Mouse (Mus musculus) retina, postnatal 7 days (tissue): ENCODE measurements around the gene Arap1.
A peak's percentile ranks its signal among the peaks of the same experiment; 100 is the strongest.

ENCODE experiments used
- DNase-seq: peaks from one replicate; pipeline ENCODE4 v3.0.0-alpha.2; 2012; ENCODE audit warnings: low read depth, low spot score

Gene Arap1

DNA sequence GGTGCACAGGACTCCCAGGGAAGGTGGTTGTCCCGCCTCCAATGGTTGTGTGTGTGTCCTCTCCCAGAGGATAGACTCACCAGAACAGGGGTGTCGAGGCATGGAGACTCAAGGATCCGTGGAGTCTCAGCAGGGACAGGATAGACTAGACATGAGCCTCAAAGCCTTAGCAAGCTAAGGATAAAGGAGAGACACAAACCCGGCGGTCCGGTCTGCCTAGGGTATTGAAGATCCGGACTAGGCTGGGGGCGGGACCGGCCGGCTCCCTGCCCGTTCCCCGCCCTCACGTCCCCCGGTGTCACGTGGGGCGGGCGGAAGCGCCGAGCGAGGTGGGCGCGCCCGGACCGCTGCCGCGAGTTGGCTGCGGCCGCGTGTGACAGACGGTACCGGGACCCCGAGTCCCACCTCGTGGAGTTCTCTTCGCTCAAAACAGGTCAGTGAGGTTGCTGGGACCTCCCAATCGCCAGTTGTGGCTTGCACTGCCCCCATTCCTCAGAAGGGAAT, at the start of gene Arap1:
TSS of gene Arap1 (plus strand) at position 301 of the 504 bp plus-strand sequence.
- DNase-seq = peak; percentile 30

DNA sequence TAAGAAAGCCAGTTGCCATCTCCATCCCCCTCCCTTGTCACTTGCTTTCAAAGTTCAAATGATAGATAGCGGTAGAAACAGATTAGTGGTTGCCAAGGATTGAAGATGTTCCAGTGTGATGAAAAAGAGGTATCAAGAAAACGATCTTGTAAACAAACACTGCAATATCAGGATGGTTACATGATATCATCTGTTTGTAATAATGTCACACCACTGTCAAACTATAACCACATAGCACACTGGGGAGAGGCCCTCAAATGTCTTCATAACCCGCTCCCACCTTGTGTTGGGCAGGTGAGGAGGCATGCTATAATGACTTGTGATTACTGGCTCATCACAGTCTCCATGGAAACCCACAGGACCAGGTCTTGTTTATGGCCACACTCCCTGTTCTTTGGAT, 49.5 kb upstream of the Arap1 start:
- no peak for DNase-seq

DNA sequence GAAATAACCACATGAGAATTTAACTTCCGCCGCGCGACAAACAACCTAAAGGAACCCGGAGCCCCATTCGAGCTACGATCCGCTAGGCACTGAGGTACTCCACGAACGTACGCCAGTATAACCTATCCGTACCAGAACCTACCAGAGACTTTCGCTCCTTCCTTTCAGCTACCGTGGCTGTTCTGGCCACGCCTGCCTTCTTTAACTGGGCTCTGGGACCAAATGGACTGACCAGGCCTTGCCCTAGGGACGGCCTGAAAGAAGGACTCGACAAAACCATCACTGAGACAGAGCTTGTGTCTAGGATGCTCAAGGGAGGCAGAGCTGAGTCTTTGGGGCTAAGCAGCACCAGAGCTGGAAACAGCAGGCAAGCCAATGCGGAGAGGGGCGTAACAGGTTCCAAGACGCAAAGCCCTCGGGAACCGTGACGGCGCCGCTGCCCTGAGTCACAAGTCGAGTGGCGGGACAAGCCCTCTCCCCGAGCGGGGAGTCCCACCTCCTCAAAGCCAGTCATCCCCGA, 46.4 kb upstream of the Arap1 start:
- no peak for DNase-seq

DNA sequence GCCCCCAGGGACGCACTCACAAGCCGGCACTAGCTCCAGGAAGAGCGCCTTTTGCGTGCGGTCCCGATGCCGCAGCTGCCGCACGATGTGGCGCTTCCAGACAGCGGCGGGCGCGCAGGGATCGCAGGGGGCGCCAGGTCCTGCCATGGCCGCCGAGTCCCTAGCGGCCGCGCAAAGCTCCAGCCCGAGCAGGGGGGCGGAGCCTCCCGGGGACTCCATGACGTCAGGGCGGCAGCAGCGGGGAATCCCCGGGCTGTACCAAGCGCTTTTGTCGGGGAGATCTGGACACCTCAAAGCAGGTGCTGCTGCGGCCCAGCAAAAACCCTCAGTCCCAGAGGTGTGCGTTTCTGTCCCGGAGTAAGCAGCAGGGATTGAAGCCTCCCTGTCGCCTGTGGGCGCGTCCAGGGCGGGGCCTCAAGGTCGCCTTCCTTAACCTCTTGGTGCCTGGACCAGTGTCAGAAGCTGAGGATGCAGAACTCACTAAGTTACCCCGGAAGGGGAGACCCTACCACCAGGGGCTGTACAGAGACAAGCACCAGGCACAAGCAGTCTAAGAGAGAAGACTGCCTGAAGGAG, 45.9 kb upstream of the Arap1 start, which contains the start of gene Atg16l2:
TSS of gene Atg16l2 (minus strand) at position 371 of the 576 bp plus-strand sequence.
- peak; percentile 96 for DNase-seq

DNA sequence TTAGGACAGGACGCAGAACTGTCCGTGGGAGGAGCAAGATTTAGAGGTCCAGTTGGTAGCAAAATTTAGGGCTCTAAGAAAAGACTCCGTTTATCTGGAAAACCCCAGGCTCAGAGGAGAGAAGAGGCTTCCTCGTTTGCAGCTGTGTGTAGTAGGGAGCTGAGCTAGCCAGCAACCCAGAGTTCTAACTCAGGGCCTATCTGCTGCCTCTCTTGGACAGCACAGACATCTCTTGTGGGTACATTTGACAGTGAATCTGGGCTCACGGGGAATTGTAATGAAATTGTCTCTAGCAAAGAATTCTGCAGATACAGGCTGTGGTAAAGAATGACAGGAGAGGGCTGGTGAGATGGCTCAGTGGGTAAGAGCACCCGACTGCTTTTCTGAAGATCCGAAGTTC, 45.2 kb upstream of the Arap1 start:
- DNase-seq = no peak

DNA sequence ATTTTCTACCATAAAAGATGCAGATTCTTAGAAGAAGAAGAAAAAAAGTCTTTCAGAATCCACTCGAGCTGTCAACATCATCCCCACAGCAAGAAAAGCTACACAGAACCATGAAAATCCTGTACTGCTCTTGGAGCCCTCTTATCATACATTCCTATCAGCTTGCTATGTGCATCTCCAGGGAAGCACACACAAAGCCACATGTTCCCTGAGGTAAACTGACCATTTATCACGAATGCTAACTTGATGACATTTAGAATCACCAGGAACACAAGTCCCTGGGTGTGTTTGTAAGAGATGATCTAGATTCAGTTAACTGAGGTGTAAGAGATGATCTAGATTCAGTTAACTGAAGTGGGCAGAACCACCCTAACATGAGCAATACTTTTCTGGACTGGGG, 41.0 kb upstream of the Arap1 start:
- no peak for DNase-seq

DNA sequence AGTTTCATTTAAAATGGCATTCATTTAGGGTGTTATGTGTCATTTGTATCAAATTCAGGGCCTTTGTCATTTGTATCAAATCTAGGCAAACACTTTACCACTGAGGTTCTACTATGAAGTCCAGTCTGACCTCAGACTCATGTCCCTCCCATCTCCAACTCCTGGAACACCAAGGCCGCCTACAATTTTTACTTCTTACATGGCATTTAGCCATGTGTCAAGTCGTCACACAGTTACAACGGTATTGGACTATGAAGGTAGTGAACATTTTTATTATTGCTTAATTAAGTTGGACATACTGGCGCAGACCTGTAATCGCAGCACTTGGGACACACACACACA, 37.9 kb upstream of the Arap1 start:
- no peak for DNase-seq

DNA sequence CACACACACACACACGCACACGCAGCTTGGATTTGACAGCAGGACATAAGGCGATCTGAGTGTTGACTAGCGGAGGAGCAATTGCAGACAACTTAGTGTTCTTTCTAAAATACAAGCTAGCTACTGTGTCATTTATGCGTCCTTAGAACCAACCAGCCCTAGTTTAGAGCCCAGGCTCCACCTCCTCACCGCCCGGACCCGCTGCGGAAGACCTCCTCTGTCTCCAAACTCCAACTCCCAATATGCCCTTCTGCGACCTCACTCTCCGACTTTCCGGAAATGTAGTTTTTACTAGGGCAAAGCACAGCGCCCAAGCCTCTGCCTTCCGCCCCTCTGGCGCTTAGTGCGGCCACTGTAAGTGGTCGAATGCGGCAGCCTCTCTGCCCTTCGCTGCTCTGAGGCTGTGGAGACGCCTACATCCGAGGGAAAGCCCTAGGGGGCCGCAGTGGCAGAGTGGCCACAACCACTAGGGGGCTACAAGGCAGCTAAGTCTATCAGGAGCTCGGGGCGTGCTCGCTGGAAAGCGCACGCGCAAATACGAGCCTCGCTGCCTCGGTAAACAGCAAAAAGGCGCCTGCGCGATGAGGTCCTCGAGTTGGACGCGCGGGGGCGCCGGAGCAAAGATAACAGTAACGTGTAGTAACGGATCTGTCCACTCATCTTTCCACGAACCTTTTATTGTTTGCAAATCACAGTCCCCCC, 37.4 kb upstream of the Arap1 start:
- peak; percentile 98 for DNase-seq

DNA sequence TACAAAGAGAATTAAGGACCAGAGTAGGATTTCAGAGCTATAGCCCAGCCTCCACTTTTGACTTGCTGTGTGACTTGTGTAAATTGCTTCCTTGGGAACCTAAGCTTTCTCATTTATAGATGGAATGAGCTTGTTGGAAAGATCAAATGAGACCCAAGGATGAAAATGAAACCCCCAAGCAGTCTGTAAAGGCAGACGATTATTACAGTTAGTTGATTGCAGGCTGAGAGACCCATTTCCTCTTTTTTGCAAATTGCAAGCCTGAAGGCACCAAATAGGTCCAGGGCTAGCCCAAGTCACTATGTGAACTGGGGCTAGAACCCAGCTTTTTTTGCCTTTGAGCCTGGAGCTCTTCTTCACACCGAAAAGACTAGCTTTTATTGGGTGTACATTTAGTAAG, 36.8 kb upstream of the Arap1 start:
- no peak for DNase-seq

DNA sequence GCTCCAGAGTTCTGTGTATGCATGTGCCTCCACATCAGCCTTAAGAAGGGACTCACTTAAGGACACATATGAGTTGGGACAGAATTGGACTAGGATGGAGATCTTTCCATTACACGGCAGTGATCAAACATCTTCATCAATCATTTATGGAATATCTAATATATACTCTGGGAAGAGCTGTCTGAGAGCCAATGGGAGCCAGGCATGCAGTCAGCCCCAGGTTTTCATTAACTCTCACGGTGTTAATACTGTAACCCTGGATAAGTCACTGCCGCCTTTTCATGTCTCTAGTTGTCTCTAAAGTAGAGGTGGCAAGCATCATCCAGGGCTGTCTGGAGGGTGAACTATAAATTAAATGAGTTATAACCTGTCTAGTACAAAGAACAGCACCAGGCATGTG, 34.8 kb upstream of the Arap1 start:
- DNase-seq = no peak

DNA sequence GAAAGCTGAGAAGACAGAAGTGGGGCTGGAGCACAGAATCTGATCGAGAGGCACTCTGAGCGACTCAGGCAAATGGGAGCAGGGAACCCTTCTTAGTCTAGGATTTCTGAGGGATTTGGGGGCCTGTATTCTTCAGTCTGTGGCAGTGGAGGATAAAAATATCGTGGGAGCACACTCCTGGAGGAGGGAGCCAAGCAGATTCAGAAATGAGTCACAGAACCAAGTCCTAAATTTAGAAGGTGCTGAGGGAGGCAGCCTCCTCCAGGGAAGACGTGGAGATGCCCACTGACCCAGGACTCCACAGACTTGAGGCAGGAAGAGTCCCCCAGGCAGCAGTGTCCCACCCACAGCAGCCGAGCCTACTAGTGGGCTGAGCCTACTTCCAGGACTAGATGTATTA, 33.5 kb upstream of the Arap1 start:
- DNase-seq = no peak

DNA sequence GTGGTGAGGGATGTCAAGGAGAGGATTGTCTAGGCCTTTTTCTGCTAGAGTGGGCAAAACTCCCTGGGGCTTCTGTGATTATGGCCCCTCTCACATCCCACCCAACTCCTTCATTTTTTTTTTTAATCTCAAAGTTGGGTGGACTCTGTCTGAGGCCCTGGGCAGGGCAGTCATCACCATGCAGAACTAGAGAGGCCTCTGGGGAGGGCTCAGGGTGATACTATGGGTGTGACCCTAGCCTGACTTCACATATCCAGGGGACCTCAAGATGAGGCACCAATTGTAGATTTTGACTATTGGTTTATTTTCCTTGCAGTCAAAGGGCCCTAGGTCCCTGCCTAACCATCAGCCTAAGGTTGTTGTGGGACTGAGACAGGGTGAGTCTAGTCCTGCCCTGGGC, 32.2 kb upstream of the Arap1 start:
- no peak for DNase-seq

DNA sequence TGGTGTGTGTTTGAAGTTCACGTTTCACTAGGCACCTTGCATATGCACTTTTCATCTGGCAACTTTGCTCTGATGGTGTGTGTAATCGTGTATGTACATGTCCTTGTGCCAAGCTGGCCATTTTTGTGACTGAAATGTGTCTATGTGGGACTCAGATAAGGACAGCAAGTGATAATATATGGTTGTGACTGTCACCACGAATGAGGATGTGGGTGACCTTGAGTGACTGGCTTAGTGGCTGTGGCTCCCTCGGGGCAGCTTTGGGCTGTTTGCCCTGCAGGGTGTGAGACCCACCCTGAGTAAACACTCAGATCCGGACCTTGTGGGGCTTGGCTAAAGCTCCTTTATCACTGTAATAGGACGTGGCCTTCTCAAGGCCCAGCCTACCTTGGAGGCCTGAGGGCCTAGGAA, 31.3 kb upstream of the Arap1 start:
- DNase-seq = no peak

DNA sequence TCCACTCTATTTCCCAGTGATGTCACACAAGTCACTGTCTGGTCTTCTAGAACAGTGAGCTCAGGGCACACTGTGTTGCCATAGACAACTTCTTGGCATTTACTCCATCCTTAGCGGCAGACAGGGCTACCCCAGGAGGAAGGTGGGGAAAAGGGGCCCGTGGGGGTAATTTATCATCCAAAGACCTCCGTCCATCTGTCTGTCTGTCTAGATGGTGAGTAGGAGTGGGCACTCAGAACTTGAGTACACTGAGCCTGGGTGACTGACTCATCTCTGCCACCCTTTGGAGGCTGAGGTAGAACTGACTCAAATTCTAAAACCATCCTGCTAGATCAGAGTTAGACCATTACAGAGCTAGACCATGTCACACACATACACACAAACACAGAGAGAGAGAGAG, 30.9 kb upstream of the Arap1 start, which contains the start of gene Stard10:
TSS of gene Stard10 (plus strand) at position 73 of the 400 bp plus-strand sequence.
- no peak for DNase-seq

DNA sequence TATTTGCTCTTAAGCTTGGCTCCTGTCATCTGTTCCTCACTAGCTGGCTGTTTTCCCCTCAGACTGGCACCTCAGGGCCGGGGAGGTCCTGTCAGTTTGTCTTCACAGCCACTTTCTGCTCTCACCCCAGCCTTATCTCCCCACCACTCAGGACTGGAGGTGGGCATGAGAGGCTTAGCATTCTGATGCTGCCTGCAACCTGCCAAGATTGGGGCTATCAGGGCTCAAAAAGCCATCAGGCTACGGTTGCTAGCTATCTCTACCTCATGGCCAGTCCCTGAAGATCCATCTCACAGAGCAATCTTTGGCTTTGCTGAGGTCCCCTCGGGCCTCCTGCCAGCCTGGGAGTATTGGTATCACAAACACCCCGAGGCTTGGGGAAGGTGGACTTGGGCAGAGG, 29.0 kb upstream of the Arap1 start:
- DNase-seq = no peak

DNA sequence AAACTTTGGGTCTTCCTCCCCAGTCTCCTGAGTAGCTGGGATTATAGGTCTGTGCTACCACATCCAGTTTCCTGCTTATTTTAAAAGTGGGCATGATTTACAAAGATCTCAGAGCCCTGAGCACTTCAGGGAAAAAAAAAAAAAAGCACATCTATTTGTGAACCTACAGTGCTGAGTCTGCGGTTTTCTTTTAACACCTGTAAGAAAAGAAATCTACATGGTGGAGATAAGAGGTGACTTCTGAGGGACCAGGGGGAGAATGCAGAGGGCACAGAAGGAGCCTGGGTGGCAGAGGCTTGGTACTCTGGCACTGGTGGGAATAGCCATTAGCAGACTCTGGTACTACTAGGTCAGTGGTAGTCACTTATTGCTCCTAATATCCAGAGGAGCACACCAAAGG, 28.1 kb upstream of the Arap1 start:
- DNase-seq = no peak

DNA sequence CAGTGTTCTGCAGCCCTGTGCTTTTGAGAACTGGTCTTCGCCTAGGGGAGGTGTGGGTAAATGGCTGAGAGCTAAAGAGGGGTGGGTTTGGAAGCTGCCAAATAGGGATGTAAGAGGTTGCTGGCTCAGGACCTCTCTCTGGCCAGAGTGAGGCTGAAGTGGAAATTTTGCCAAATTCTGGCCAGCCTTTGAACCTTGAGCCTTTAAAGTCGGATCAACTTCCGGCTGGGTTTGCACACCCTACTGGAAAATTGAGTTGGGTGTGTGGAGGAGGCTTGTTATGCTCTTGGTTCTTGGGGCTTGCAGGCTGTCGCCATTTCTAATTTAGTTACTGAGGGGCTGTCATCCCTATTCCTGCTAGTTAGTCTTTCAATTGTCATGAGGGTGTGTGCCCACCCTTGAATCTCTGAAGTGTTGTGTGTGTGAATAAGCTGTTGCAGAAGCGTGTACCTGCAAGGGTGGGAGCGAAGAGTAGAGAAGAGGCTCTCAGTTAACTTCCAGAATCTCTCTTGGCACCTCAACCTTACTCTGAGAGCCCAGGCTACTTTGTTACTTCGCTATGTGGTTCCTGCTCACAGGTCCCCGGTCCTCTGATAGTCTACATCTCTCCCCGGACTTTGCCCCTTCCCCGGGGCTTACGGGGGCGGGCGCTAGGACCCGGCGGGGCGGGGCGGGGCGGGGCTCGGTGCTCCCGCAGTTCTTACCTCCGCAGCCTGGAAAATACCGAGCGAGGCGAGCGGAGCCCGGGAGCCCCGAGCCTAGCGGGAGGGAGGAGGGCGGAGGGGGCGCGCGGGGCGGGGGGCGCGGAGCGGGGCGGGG, 27.3 kb upstream of the Arap1 start:
- DNase-seq = peak; percentile 55

DNA sequence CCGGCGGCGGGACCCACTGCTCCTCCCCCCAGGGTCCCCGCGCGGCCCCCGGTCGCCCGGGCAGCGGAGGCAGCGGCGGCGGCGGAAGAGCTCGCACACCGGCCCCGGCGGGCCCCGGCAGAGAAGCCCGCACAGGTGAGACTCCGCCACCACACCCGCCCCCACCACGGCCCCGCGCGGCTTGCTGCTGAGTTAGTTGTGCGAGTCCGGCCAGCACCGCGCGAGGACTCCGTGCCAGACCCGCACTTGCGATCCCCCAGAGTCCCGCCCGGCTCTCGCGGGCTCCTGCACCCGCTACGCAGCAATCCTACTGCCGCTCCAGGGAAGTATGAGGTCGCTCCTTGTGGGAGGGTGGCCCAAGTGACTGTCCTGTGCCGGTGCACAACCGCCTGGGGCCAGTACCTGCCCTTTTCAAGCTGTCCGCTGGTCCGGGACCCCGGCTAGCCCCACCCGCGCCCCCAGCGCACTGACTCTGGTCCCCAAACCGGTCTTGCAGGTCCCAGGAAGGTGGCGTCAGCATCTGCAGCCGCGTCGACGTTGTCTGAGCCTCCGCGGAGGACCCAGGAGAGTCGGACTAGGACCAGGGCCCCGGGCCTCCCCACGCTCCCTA, 26.5 kb upstream of the Arap1 start:
- no peak for DNase-seq

DNA sequence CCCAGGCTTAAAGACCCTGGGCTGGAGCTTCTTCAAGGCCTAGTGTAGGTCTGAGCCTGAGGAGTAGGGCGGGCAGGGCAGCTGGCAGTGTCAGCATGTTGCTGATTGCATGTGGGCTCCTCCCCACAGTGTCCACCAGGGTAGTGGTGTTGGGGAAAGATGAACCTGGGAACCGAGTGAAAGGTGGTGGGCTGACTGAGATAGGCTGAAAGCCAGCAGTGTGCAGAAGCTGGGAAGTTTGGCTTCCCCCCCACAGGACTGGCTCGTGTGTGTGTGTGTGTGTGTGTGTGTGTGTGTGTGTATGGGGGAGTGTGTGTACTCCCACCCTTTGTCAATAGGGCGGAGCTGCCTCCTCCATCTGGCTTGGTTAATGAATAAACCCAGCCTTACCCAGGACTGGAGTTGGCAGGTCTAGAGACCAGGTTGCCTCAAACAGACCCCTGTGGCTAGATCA, 24.7 kb upstream of the Arap1 start:
- DNase-seq = no peak

DNA sequence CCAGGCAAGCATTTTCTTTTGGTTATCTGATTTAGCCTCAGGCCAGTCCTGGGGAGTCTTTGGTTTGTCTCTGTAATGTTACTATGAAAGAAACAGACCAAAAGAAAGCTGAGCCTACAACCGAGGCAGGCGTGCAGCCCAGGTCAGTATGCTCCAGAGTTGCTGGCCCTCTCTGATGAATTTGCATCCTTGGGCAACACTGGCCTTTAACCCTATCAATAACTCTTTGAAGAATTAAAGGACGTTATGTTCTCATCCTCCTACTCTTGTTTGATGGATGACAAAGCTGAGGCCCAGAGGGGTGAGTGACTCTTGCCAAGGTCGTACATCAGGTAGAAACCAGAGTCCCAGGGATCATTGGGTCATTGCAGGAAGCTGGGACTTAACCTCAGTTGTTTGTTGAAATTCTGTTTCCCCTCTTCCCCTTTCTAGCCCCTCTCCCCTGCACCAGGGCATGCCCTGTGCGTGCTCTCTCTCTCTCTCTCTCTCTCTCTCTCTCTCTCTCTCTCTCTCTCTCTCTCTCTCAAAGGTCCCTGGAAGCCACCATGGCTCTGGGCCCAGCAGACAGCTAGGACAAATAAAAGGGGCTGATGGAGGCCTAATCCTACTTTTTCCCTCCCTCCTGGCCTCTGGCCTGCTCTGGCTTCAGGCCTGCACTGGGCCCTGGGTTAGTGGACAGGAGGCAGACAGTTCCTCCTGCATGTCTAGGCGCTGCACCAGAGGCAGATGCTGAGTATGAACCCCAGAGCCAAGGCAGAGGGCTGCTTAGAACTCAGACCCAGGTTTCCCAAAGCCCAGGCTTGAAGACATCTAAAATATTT, 23.5 kb upstream of the Arap1 start:
- no peak for DNase-seq

DNA sequence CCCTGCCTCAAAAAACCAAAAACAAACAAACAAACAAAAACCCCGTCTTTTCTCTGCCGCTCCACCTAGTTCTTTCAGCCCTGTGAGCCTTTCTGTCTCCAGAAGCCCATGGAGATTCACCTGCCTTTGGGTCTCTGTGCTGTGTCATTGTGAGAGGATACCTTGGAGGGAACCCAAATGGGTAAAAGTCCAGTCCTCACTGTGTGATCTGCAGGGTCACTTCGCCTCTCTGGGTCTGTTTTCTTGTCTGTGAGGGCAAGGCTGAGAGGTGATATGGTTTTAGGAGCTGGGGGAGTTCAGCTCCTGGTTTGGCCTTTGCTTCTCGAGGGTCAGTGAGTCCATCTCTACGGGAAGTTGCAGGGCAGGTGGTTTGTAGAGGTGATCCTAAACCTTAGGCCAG, 21.9 kb upstream of the Arap1 start:
- no peak for DNase-seq
